Mouse (Mus musculus) megakaryocyte, embryonic 14.5 days (primary cell): ENCODE measurements around the gene Ercc1. TPM values are rescaled to one million over a fixed set of nuclear protein-coding genes. Genes with fewer than 3 reads are reported as not detected.
A peak's percentile ranks its signal among the peaks of the same experiment; 100 is the strongest.

ENCODE experiments used
- H3K27me3 ChIP-seq: replicated peaks from 2 replicates; pipeline ENCODE3; 2012; ENCODE audit warnings: inconsistent platforms
- H3K36me3 ChIP-seq: replicated peaks from 2 replicates; pipeline ENCODE3; 2012; ENCODE audit warnings: low read length, inconsistent platforms, mixed read lengths
- H3K4me1 ChIP-seq: 2 replicates; pipeline ENCODE4 v1.6.1; 2012; ENCODE audit warnings: inconsistent platforms
- H3K4me3 ChIP-seq: replicated peaks from 2 replicates; pipeline ENCODE3; 2012; ENCODE audit warnings: moderate library complexity, mild to moderate bottlenecking, inconsistent platforms
- H3K9me3 ChIP-seq: 2 replicates; pipeline ENCODE4 v1.6.1; 2012; ENCODE audit warnings: inconsistent platforms
- FLI1 ChIP-seq: IDR thresholded peaks from 2 replicates; pipeline ENCODE4 v1.6.1; 2012; ENCODE audit warnings: low read length, inconsistent platforms, mixed read lengths
- GATA1 ChIP-seq: IDR thresholded peaks from 3 replicates; pipeline ENCODE4 v1.6.1; 2012; ENCODE audit warnings: mixed read lengths, low read length, inconsistent platforms, borderline replicate concordance
- polyA plus RNA-seq: library from polyadenylated mRNA; stranded (reverse); fragments of >175 nt; gene quantifications from 2 replicates; pipeline ENCODE4 v1.2.3, GENCODE M21; 2012; ENCODE audit warnings: low replicate concordance; ENCODE audit not compliant: insufficient read depth

Ercc1 gene
- polyA plus RNA-seq, 1 experiment: 52.2 TPM

GRCm38 (mm10) chr7:19344938-19345471 is 427 bp downstream of the Ercc1 start:
- TF ChIP-seq FLI1 (no peak), GATA1 (no peak)
- Histone ChIP-seq H3K27me3 (peaks cover 17% of the 10 kb centered on the region), H3K9me3 (no peaks in the 10 kb centered on the region), H3K36me3 (peaks cover 21% of the 10 kb centered on the region), H3K4me3 (peak overlapping the region; percentile 96), H3K4me1 (peaks cover 53% of the 10 kb centered on the region)

- Histone ChIP-seq H3K36me3 (peaks cover 57% of the 10 kb centered on the region), H3K9me3 (no peaks in the 10 kb centered on the region), H3K4me1 (peaks cover 18% of the 10 kb centered on the region), H3K27me3 (no peaks in the 10 kb centered on the region), H3K4me3 (no peak overlapping the region)
- TF ChIP-seq FLI1: no peak
- TF ChIP-seq GATA1: no peak
Observed at GRCm38 (mm10) chr7:19349188-19349915, 4.8 kb downstream of the Ercc1 start.

GRCm38 (mm10) chr7:19350221-19350620 is 5.6 kb downstream of the Ercc1 start:
- Histone ChIP-seq H3K4me1 (peaks cover 10% of the 10 kb centered on the region), H3K9me3 (no peaks in the 10 kb centered on the region), H3K36me3 (peaks cover 65% of the 10 kb centered on the region), H3K27me3 (no peaks in the 10 kb centered on the region), H3K4me3 (no peak overlapping the region)
- TF ChIP-seq GATA1 (no peak), FLI1 (no peak)

GRCm38 (mm10) chr7:19354991-19355390 is 10.4 kb downstream of the Ercc1 start:
- no peak for TF ChIP-seq FLI1
- no peak for TF ChIP-seq GATA1

GRCm38 (mm10) chr7:19356311-19356710 is 11.7 kb downstream of the Ercc1 start:
- no peaks in the 10 kb centered on the region for H3K9me3 ChIP-seq
- H3K36me3 ChIP-seq: peaks cover 61% of the 10 kb centered on the region
- TF ChIP-seq FLI1 (no peak), GATA1 (no peak)

More at GRCm38 (mm10) chr7:19354991-19355390, 10.4 kb downstream of the Ercc1 start:
- Histone ChIP-seq H3K36me3 (peaks cover 70% of the 10 kb centered on the region), H3K4me1 (peaks cover 24% of the 10 kb centered on the region), H3K4me3 (no peak overlapping the region), H3K27me3 (no peaks in the 10 kb centered on the region), H3K9me3 (no peaks in the 10 kb centered on the region)

DNA sequence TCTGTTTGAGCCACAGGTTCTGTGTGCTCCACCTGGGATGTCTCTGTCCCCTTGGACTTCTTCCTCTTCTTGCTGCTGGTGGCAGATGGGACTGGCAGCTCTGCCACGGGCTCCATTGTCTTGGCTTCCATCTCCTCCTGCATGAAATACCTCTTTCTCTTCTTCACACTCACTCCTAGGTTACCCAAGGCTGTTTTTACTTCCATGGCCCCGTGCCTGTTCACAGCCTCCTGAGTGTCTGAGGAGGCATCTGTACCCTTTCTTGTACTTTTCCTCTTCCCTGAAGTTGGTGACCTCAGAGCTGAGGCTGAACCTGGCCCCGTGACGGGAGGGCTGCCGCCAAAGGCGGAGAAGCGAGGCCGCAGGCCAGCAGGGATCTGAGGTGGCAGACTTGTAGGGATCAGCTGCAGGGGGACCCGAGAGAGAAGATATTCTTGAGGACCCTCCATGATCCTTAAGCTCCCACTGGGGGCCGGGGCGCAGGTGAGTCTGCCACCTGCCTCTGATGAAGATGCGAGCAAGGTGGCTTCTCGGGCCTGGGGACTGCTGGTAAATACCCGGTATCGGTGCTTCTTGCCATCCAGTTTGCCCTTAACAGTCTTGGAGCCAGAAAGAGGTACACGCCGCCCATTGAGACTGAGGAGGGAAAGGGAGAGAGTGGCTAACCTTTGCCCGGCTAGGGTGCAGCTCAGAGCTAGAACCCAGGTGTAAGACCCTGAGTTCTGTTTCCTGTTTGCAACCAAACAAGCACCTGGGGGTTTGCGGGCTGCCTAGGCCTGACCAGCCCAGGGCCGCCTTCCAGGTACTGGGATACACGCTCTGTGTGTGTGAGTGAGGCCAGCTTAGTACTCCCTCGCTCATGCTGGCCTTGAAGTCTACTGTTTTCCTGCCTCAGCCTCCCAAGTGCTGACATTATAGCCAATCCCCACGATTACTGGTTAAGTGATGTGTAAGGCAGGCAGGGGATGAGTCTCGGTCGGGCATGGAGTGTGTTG is 13.1 kb downstream of the Ercc1 start:
- Histone ChIP-seq H3K9me3 (no peaks in the 10 kb centered on the region), H3K27me3 (peaks cover under 1% of the 10 kb centered on the region), H3K36me3 (peaks cover 48% of the 10 kb centered on the region), H3K4me3 (peak overlapping the region; percentile 93), H3K4me1 (peaks cover 51% of the 10 kb centered on the region)
- TF ChIP-seq GATA1 (no peak), FLI1 (no peak)

More at GRCm38 (mm10) chr7:19356311-19356710, 11.7 kb downstream of the Ercc1 start:
- peaks cover 37% of the 10 kb centered on the region for H3K4me1 ChIP-seq
- no peaks in the 10 kb centered on the region for H3K27me3 ChIP-seq
- H3K4me3 ChIP-seq: no peak overlapping the region

DNA sequence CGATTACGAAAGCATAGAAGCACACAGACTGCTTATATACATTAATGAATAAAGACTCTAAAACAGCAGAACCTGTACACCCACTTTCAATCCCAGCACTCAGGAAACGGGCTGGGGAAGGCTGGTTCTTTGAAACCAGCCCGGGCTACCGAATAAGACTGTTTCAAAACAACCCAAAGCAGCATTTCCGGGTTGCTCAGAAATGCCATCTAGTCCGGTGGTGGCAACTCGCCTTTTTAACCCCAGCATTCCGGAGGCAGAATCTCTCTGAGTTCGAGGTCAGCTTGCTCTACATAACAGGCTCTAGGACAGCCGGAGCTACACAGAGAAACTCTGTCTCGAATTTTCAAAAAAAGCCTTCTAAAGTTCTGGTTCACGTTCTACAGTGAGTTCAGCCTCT is 14.1 kb downstream of the Ercc1 start:
- Histone ChIP-seq H3K4me3 (peak overlapping the region; percentile 93), H3K36me3 (peaks cover 39% of the 10 kb centered on the region), H3K27me3 (peaks cover 2% of the 10 kb centered on the region), H3K4me1 (peaks cover 58% of the 10 kb centered on the region), H3K9me3 (no peaks in the 10 kb centered on the region)
- TF ChIP-seq FLI1 (no peak), GATA1 (no peak)

GRCm38 (mm10) chr7:19359299-19359891 is 14.8 kb downstream of the Ercc1 start, which contains the start of the genes Cd3eap and Ppp1r13l:
Cd3eap (minus strand) TSS chr7:19359483.
Ppp1r13l (plus strand) TSS chr7:19359749.
- peaks cover 2% of the 10 kb centered on the region for H3K27me3 ChIP-seq
- H3K4me1 ChIP-seq: peaks cover 65% of the 10 kb centered on the region
- TF ChIP-seq GATA1 (no peak), FLI1 (no peak)
- peak within 1 kb of the TSS; percentile 93 for H3K4me3 ChIP-seq
- H3K36me3 ChIP-seq: peaks cover 34% of the 10 kb centered on the region
- H3K9me3 ChIP-seq: no peaks in the 10 kb centered on the region
